Mouse (Mus musculus): ENCODE measurements around the gene P4ha2. TPM values are rescaled to one million over a fixed set of nuclear protein-coding genes. Genes with fewer than 3 reads are reported as not detected.

The P4ha2 gene
- polyA plus RNA-seq, 1 experiment, result 16.6 TPM

GRCm38 (mm10) chr11:54117096-54117495 lies 17.2 kb downstream of the P4ha2 start:
- H3K36me3 ChIP-seq (ENCODE audit: control insufficient read depth, insufficient read depth, low read length, poor library complexity, severe bottlenecking), result no peaks in the 10 kb centered on the region

DNA sequence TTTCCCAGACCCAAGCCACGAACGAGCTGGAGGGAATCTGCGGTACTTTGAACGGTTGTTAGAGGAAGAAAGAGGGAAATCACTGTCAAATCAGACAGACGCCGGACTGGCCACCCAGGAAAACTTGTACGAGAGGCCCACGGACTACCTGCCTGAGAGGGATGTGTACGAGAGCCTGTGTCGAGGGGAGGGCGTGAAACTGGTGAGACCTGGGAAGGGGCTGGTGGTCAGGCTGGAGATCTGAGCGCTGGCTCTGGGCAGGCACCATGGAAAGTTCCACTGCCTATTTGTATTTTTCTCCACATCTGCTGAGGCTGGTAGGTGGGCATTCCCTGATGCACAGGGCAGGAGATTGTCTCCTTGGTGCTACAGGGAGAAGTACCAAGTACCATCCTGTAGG lies 19.2 kb downstream of the P4ha2 start:
- Histone ChIP-seq H3K27me3 (ENCODE audit: control insufficient read depth, insufficient read depth, low read length, poor library complexity, severe bottlenecking) (no peaks in the 10 kb centered on the region), H3K9ac (ENCODE audit: low read depth, poor library complexity, severe bottlenecking) (no peak overlapping the region), H3K36me3 (ENCODE audit: control insufficient read depth, insufficient read depth, low read length, poor library complexity, severe bottlenecking) (no peaks in the 10 kb centered on the region), H3K4me3 (ENCODE audit: low read depth, low read length) (no peak overlapping the region), H3K9me3 (replicated peaks; ENCODE audit: control insufficient read depth, insufficient read depth, low read length, poor library complexity, severe bottlenecking) (no peaks in the 10 kb centered on the region), H3K27ac (ENCODE audit: insufficient read depth, low read length) (no peak overlapping the region), H3K4me1 (ENCODE audit: control insufficient read depth, insufficient read depth, low read length) (no peaks in the 10 kb centered on the region)
- TF ChIP-seq CTCF (IDR thresholded peaks at IDR 0.05; ENCODE audit: low read depth, low read length) (no peak), POLR2A (IDR thresholded peaks at IDR 0.05; ENCODE audit: insufficient read depth, low read length) (no peak), EP300 (IDR thresholded peaks at IDR 0.05; ENCODE audit: insufficient read depth, low read depth, low read length) (no peak)

More at GRCm38 (mm10) chr11:54117096-54117495, 17.2 kb downstream of the P4ha2 start:
- no peaks in the 10 kb centered on the region for H3K4me1 ChIP-seq (ENCODE audit: control insufficient read depth, insufficient read depth, low read length)
- no peaks in the 10 kb centered on the region for H3K27me3 ChIP-seq (ENCODE audit: control insufficient read depth, insufficient read depth, low read length, poor library complexity, severe bottlenecking)
- no peaks in the 10 kb centered on the region for H3K9me3 ChIP-seq (replicated peaks; ENCODE audit: control insufficient read depth, insufficient read depth, low read length, poor library complexity, severe bottlenecking)
- no peak for TF ChIP-seq CTCF (IDR thresholded peaks at IDR 0.05; ENCODE audit: low read depth, low read length)
- TF ChIP-seq EP300 (IDR thresholded peaks at IDR 0.05; ENCODE audit: insufficient read depth, low read depth, low read length), result no peak
- TF ChIP-seq POLR2A (IDR thresholded peaks at IDR 0.05; ENCODE audit: insufficient read depth, low read length), result no peak
- H3K4me3 ChIP-seq (ENCODE audit: low read depth, low read length), result no peak overlapping the region
- no peak overlapping the region for H3K9ac ChIP-seq (ENCODE audit: low read depth, poor library complexity, severe bottlenecking)
- no peak overlapping the region for H3K27ac ChIP-seq (ENCODE audit: insufficient read depth, low read length)

DNA sequence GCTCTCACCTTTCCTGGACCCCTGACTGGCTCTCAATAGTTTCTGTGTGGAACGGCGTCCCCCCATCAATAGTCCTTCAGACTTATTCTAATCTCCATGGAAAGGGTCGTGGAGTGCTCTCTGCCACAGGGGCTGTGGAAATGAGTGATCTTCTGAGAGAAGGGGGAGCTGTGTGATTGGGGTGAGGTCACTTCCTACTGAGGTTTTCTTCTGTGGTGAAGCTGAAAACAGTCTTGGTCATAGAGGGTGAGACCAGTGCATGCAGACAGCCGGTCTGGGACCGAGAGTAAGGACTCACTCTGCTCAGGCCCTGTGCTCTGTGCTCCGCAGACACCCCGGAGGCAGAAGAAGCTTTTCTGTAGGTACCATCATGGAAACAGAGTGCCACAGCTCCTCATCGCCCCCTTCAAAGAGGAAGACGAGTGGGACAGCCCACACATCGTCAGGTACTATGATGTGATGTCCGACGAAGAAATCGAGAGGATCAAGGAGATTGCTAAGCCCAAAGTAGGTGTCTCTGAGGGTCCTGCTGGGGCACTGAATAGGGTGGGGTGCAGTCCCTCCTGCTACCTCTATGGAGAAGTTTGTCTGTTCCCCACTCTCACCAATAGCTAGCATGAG lies 20.0 kb downstream of the P4ha2 start:
- no peak overlapping the region for H3K27ac ChIP-seq (ENCODE audit: insufficient read depth, low read length)
- H3K27me3 ChIP-seq (ENCODE audit: control insufficient read depth, insufficient read depth, low read length, poor library complexity, severe bottlenecking), result no peaks in the 10 kb centered on the region
- no peaks in the 10 kb centered on the region for H3K4me1 ChIP-seq (ENCODE audit: control insufficient read depth, insufficient read depth, low read length)
- no peak for TF ChIP-seq EP300 (IDR thresholded peaks at IDR 0.05; ENCODE audit: insufficient read depth, low read depth, low read length)
- TF ChIP-seq POLR2A (IDR thresholded peaks at IDR 0.05; ENCODE audit: insufficient read depth, low read length), result no peak
- TF ChIP-seq CTCF (IDR thresholded peaks at IDR 0.05; ENCODE audit: low read depth, low read length), result no peak
- H3K4me3 ChIP-seq (ENCODE audit: low read depth, low read length), result no peak overlapping the region
- H3K36me3 ChIP-seq (ENCODE audit: control insufficient read depth, insufficient read depth, low read length, poor library complexity, severe bottlenecking), result no peaks in the 10 kb centered on the region
- no peak overlapping the region for H3K9ac ChIP-seq (ENCODE audit: low read depth, poor library complexity, severe bottlenecking)
- H3K9me3 ChIP-seq (replicated peaks; ENCODE audit: control insufficient read depth, insufficient read depth, low read length, poor library complexity, severe bottlenecking), result no peaks in the 10 kb centered on the region

- no peak overlapping the region for H3K27ac ChIP-seq (ENCODE audit: insufficient read depth, low read length)
- no peaks in the 10 kb centered on the region for H3K4me1 ChIP-seq (ENCODE audit: control insufficient read depth, insufficient read depth, low read length)
- H3K27me3 ChIP-seq (ENCODE audit: control insufficient read depth, insufficient read depth, low read length, poor library complexity, severe bottlenecking), result no peaks in the 10 kb centered on the region
- TF ChIP-seq POLR2A (IDR thresholded peaks at IDR 0.05; ENCODE audit: insufficient read depth, low read length), result no peak
- TF ChIP-seq EP300 (IDR thresholded peaks at IDR 0.05; ENCODE audit: insufficient read depth, low read depth, low read length), result no peak
- TF ChIP-seq CTCF (IDR thresholded peaks at IDR 0.05; ENCODE audit: low read depth, low read length), result no peak
- no peak overlapping the region for H3K4me3 ChIP-seq (ENCODE audit: low read depth, low read length)
- H3K9ac ChIP-seq (ENCODE audit: low read depth, poor library complexity, severe bottlenecking), result no peak overlapping the region
- no peaks in the 10 kb centered on the region for H3K36me3 ChIP-seq (ENCODE audit: control insufficient read depth, insufficient read depth, low read length, poor library complexity, severe bottlenecking)
- H3K9me3 ChIP-seq (replicated peaks; ENCODE audit: control insufficient read depth, insufficient read depth, low read length, poor library complexity, severe bottlenecking), result no peaks in the 10 kb centered on the region
Observed at GRCm38 (mm10) chr11:54122416-54123264, 22.7 kb downstream of the P4ha2 start.

- H3K4me3 ChIP-seq (ENCODE audit: low read depth, low read length), result no peak overlapping the region
- no peaks in the 10 kb centered on the region for H3K36me3 ChIP-seq (ENCODE audit: control insufficient read depth, insufficient read depth, low read length, poor library complexity, severe bottlenecking)
- no peaks in the 10 kb centered on the region for H3K4me1 ChIP-seq (ENCODE audit: control insufficient read depth, insufficient read depth, low read length)
- no peak for TF ChIP-seq POLR2A (IDR thresholded peaks at IDR 0.05; ENCODE audit: insufficient read depth, low read length)
- no peak for TF ChIP-seq CTCF (IDR thresholded peaks at IDR 0.05; ENCODE audit: low read depth, low read length)
- no peak for TF ChIP-seq EP300 (IDR thresholded peaks at IDR 0.05; ENCODE audit: insufficient read depth, low read depth, low read length)
- H3K27ac ChIP-seq (ENCODE audit: insufficient read depth, low read length), result no peak overlapping the region
- no peaks in the 10 kb centered on the region for H3K9me3 ChIP-seq (replicated peaks; ENCODE audit: control insufficient read depth, insufficient read depth, low read length, poor library complexity, severe bottlenecking)
- H3K27me3 ChIP-seq (ENCODE audit: control insufficient read depth, insufficient read depth, low read length, poor library complexity, severe bottlenecking), result no peaks in the 10 kb centered on the region
- no peak overlapping the region for H3K9ac ChIP-seq (ENCODE audit: low read depth, poor library complexity, severe bottlenecking)
Observed at GRCm38 (mm10) chr11:54125982-54126648, 26.2 kb downstream of the P4ha2 start.
